Mouse (Mus musculus) heart, embryonic 14.5 days (tissue): ENCODE results near the gene Vmn2r91. TPM values are rescaled to one million over a fixed set of nuclear protein-coding genes. Genes with fewer than 3 reads are reported as not detected.
"Not testable (repeated sequence)": the region's sequence is repeated elsewhere in the genome, so short reads cannot be mapped to it uniquely, and the experiment has no call there.

Experiments
- ATAC-seq: fragments of 200-750 bp; cut with Nextera tagmentation; 2 replicates; pipeline ENCODE4 v1.8.0; 2017; ENCODE audit warnings: low read depth, moderate TSS enrichment; ENCODE audit not compliant: insufficient number of reproducible peaks, insufficient read depth, low FRiP score
- H3K27ac ChIP-seq, 2 experiments: fragments of 200-500 bp in 1 of 2; fragments of 300-500 bp in 1 of 2; sonication (generic) in 1 of 2; replicated peaks in 1 of 2; 2 replicates each; pipeline ENCODE4 v1.5.1; 2012 to 2014; ENCODE audit warnings: low read depth in 2 of 2, low read length in 2 of 2, control low read depth in 1 of 2, mild to moderate bottlenecking in 1 of 2, mixed read lengths in 1 of 2; ENCODE audit not compliant: control insufficient read depth in 1 of 2, insufficient read depth in 1 of 2
- H3K27me3 ChIP-seq: fragments of 300-500 bp; sonication (generic); 2 replicates; pipeline ENCODE4 v1.6.1; 2014; ENCODE audit warnings: mild to moderate bottlenecking, low read length, control low read depth; ENCODE audit not compliant: control insufficient read depth, insufficient read depth
- H3K36me3 ChIP-seq: fragments of 300-500 bp; sonication (generic); 2 replicates; pipeline ENCODE4 v1.6.1; 2014; ENCODE audit warnings: mild to moderate bottlenecking, control low read depth, low read length, mixed read lengths; ENCODE audit not compliant: control insufficient read depth, insufficient read depth
- H3K4me1 ChIP-seq, 2 experiments: fragments of 200-500 bp in 1 of 2; fragments of 300-500 bp in 1 of 2; sonication (generic) in 1 of 2; 2 replicates each; pipeline ENCODE4 v1.6.1; 2012 to 2014; ENCODE audit warnings: low read length in 2 of 2, control low read depth in 1 of 2, mixed read lengths in 1 of 2; ENCODE audit not compliant: control insufficient read depth in 2 of 2, insufficient read depth in 2 of 2
- H3K4me2 ChIP-seq: fragments of 300-500 bp; sonication (generic); 2 replicates; pipeline ENCODE4 v1.6.1; 2014; ENCODE audit warnings: mild to moderate bottlenecking, low read length
- H3K4me3 ChIP-seq, 2 experiments: fragments of 200-500 bp in 1 of 2; fragments of 300-500 bp in 1 of 2; sonication (generic) in 1 of 2; 2 replicates each; pipeline ENCODE4 v1.5.1; 2012 to 2014; ENCODE audit warnings: low read length in 2 of 2, mild to moderate bottlenecking in 2 of 2, control low read depth in 1 of 2, low read depth in 1 of 2, moderate library complexity in 1 of 2; ENCODE audit not compliant: control insufficient read depth in 1 of 2, insufficient read depth in 1 of 2
- H3K9ac ChIP-seq: fragments of 300-500 bp; sonication (generic); 2 replicates; pipeline ENCODE4 v1.6.1; 2014; ENCODE audit warnings: mild to moderate bottlenecking, low read length
- H3K9me3 ChIP-seq: fragments of 300-500 bp; sonication (generic); 2 replicates; pipeline ENCODE4 v1.6.1; 2016; ENCODE audit warnings: low read length, control low read depth; ENCODE audit not compliant: control insufficient read depth
- WGBS: fragments of 180-500 bp; shearing (Covaris S2); extraction: QIAGEN DNeasy Blood & Tissue Kit; methylation state at CpG from one replicate; pipeline ENCODE4 v1.1.7; 2014; 5-methylcytosine and 5-hydroxymethylcytosine counted together
- polyA plus RNA-seq: library from polyadenylated mRNA; unstranded; fragments of >200 nt; fragmentation: Nextera tagmentation; extraction: Ambion mirVana; gene quantifications from 2 replicates; pipeline ENCODE4 v1.2.1, GENCODE M21; 2014

Vmn2r91 gene
- polyA plus RNA-seq, result not detected in 2 replicates

DNA sequence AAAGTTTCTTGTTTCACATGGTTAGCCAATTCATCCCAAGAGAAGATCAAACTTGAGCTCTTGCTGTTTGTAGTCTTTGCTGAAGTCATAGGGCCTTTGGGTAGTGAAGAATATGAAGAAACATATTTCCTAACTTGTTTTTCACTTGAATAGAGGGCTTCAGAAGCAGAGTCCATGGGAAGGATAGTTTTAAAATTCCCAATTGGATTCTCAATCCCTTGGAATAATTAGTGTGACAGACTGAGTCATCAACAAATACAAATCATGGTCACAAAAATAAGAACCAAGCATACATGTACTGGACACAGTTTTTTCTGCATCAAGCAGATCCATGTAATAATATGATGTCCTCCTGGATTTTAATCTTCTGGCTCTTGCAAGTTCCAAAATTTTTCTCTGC lies at the start of gene Vmn2r91:
Gene Vmn2r91 (plus strand): TSS at position 301 of the 400 bp plus-strand sequence.
- H3K4me2 ChIP-seq, ATAC-seq, H3K4me3 ChIP-seq, H3K4me1 ChIP-seq, H3K36me3 ChIP-seq, H3K27me3 ChIP-seq, H3K9me3 ChIP-seq, H3K27ac ChIP-seq, H3K9ac ChIP-seq: not testable (repeated sequence)

DNA sequence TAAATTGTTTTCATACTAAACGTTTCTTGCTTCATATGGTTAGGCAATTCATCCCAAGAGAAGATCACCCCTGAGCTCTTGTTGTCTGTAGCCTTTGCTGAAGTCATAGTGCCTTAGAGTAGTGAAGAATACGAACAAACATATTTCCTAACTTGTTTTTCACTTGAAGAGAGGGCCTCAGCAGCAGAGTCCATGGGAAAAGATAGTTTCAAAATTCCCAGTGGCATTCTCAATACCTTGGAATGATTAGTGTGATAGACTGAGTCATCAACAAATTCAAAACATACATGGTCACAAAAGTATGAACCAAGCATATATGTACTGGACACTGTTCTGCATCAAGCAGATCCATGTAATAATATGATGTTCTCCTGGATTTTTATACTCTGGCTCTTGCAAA lies 35.7 kb upstream of the Vmn2r91 start, which contains the start of gene Vmn2r124:
Gene Vmn2r124 (plus strand): TSS at position 301 of the 400 bp plus-strand sequence.
- Histone ChIP-seq H3K9me3 (no peaks in the 10 kb centered on the region), H3K4me3 (no peak within 1 kb of the TSS), H3K4me2 (no peak within 1 kb of the TSS), H3K27ac (no peak within 1 kb of the TSS), H3K4me1 (no peaks in the 10 kb centered on the region), H3K9ac (no peak within 1 kb of the TSS), H3K27me3 (no peaks in the 10 kb centered on the region), H3K36me3 (no peaks in the 10 kb centered on the region)
- no peak for ATAC-seq
- WGBS, result 47% methylated on average over 2 of the region's 2 CpGs

DNA sequence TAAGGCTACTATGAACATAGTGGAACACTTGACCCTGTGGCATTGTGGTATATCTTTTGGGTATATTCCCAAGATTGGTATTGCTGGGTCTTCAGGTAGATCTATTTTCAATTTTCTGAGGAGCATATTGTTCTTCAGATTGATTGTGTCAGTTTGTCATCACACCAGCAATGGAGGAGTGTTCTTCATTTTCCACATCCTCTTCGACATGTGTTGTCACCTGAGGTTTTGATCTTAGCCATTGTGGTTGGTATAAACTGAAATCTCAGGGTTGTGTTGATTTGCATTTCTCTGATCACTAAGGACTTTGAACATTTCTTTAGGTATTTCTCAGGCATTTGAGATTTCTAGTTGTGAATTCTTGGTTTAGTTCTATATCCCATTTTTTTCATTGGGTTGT lies 10.8 kb downstream of the Vmn2r91 start:
- H3K36me3 ChIP-seq, H3K4me2 ChIP-seq, ATAC-seq, H3K4me1 ChIP-seq, H3K9ac ChIP-seq, H3K27ac ChIP-seq, H3K4me3 ChIP-seq, H3K27me3 ChIP-seq, H3K9me3 ChIP-seq: not testable (repeated sequence)
- 50% methylated on average over 1 of the region's 1 CpGs for WGBS

DNA sequence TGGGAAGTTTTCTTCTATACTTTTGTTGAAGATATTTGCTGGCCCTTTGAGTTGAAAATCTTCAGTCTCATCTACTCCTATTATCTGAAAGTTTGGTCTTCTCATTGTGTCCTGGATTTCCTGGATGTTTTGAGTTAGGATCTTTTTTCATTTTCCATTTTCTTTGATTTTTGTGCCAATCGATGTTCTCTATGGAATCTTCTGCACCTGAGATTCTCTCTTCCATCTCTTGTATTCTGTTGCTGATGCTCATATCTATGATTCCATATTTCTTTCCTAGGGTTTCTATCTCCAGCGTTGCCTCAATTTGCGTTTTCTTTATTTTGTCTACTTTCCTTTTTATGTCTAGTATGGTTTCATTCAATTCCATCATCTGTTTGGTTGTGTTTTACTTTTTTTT lies 17.4 kb downstream of the Vmn2r91 start:
- not testable (repeated sequence) for H3K27me3 ChIP-seq, H3K4me3 ChIP-seq, H3K9me3 ChIP-seq, H3K36me3 ChIP-seq, H3K9ac ChIP-seq, H3K4me2 ChIP-seq, H3K27ac ChIP-seq, H3K4me1 ChIP-seq, ATAC-seq
- 62% methylated on average over 3 of the region's 3 CpGs for WGBS

DNA sequence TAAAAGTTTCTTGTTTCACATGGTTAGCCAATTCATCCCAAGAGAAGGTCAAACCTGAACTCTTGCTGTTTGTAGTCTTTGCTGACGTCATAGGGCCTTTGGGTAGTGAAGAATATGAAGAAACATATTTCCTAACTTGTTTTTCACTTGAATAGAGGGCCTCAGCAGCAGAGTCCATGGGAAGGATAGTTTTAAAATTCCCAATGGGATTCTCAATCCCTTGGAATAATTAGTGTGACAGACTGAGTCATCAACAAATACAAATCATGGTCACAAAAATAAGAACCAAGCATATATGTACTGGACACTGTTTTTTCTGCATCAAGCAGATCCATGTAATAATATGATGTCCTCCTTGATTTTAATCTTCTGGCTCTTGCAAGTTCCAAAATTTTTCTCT lies 66.8 kb downstream of the Vmn2r91 start, which contains the start of gene Vmn2r92:
Gene Vmn2r92 (plus strand): TSS at position 301 of the 400 bp plus-strand sequence.
- H3K4me3 ChIP-seq, H3K27ac ChIP-seq, H3K27me3 ChIP-seq, H3K36me3 ChIP-seq, ATAC-seq, H3K9ac ChIP-seq, H3K4me2 ChIP-seq, H3K4me1 ChIP-seq, H3K9me3 ChIP-seq: not testable (repeated sequence)
- WGBS, result 44% methylated on average over 1 of the region's 1 CpGs

DNA sequence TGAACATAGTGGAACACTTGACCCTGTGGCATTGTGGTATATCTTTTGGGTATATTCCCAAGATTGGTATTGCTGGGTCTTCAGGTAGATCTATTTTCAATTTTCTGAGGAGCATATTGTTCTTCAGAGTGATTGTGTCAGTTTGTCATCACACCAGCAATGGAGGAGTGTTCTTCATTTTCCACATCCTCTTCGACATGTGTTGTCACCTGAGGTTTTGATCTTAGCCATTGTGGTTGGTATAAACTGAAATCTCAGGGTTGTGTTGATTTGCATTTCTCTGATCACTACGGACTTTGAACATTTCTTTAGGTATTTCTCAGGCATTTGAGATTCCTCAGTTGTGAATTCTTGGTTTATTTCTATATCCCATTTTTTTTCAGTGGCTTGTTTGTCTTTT lies 76.4 kb downstream of the Vmn2r91 start:
- not testable (repeated sequence) for H3K27ac ChIP-seq, H3K9me3 ChIP-seq, H3K4me1 ChIP-seq, H3K36me3 ChIP-seq, H3K27me3 ChIP-seq, H3K9ac ChIP-seq, H3K4me3 ChIP-seq, H3K4me2 ChIP-seq, ATAC-seq
- 63% methylated on average over 2 of the region's 2 CpGs for WGBS

Other genes with a start within 250 kb of the Vmn2r91 start
- 0.78 and 1.1 TPM in 2 replicates for gene Has1, start 229.8 kb upstream of the Vmn2r91 start, polyA plus RNA-seq
- gene Fpr1, start 201.1 kb upstream of the Vmn2r91 start, polyA plus RNA-seq, result 0.15 and 0.20 TPM in 2 replicates
- gene Fpr2, start 197.2 kb upstream of the Vmn2r91 start, polyA plus RNA-seq, result 0.41 TPM in 1 of 2 replicates, not detected in the other
- gene Fpr3, start 197.2 kb upstream of the Vmn2r91 start, polyA plus RNA-seq, result not detected in 2 replicates
- gene Fpr-rs4, start 63.3 kb upstream of the Vmn2r91 start, polyA plus RNA-seq, result not detected in 2 replicates
- gene Vmn2r124, start 35.6 kb upstream of the Vmn2r91 start, polyA plus RNA-seq, result not detected in 2 replicates
- not detected in 2 replicates for gene Vmn2r92, start 66.9 kb downstream of the Vmn2r91 start, polyA plus RNA-seq
- gene Vmn2r94, start 192.7 kb downstream of the Vmn2r91 start, polyA plus RNA-seq, result not detected in 2 replicates
- not detected in 2 replicates for gene Vmn2r93, start 213.1 kb downstream of the Vmn2r91 start, polyA plus RNA-seq